In the genomic region with DNA sequence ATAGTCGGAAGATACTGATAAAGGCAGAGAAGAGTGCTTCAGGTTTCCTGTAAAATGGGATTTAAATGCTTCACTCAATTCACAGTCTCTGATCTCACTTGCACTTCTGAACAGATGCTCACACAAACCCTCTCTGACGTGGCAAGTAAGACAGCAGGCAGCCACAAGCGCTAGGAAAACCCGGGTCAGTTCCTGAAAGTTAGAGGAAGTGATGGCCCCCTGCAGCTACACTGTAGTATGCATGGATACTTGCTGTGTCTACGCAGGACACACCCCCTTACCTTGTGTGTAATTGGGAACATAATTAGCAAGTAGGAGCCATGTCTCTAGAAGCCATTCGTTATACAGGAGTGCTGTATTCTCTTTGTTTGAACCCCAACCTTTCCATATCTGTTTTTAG, we compare ENCODE assay signal across 24 mouse cellular contexts.
DNase-seq lines count a peak whose midpoint lies in the region; ATAC-seq and TF ChIP-seq lines count a peak whose summit lies in the region.
"Had no signal": no experiment of that assay in that cellular context is flagged by ENCODE, and none has a peak within 500 bp of the region (broad histone marks: within the 10 kb centered on the region; RNA-seq: fewer than 3 reads in every experiment).

No protein-coding gene starts in this region.

- H3K9me3 ChIP-seq in MEL (replicated peaks; ENCODE audit: insufficient read depth, low read length), result no peaks in the 10 kb centered on the region
- H3K9me3 ChIP-seq: embryonic facial prominence, embryonic 13.5 days; hindbrain, embryonic 10.5 days; limb, embryonic 10.5 days; midbrain, embryonic 12.5 days; stomach, embryonic 15.5 days had no signal

- H3K27ac ChIP-seq in MEL (ENCODE audit: control insufficient read depth, low read depth, low read length), result no peak overlapping the region
- H3K27ac ChIP-seq: embryonic facial prominence, embryonic 13.5 days; hindbrain, embryonic 10.5 days; layer of hippocampus, adult 2 months; limb, embryonic 10.5 days; midbrain, embryonic 12.5 days had no signal

- TF ChIP-seq EP300 in MEL (IDR thresholded peaks at IDR 0.05; ENCODE audit: low read depth in 1 of 2, low read length in 2 of 2), result no peak

- peak; percentile 15 for DNase-seq in spleen, adult 12 weeks (ENCODE audit: low spot score)
- DNase-seq in spleen, postnatal 14 days (ENCODE audit: low spot score in 2 of 2), result no peak
- peak; percentile 50 for DNase-seq in MEL (ENCODE audit: low read depth, low spot score)
- peak; percentile 50 for DNase-seq in retina, postnatal 1 day
- DNase-seq in cerebellum, postnatal 14 days, result no peak
- no peak for DNase-seq in gastrocnemius, postnatal 14 days
- no peak for DNase-seq in left cerebral cortex, adult 9 months (ENCODE audit: low spot score in 2 of 2)
- DNase-seq: cerebellum, adult 9-10 months; gastrocnemius, postnatal 10 days; kidney, adult 2 months; kidney, postnatal 10 days; lung, adult 2 months; lung, postnatal 4 days; right cerebral cortex, adult 18-20 months; thymus, adult 18-20 months had no signal

- TF ChIP-seq RAD21 in MEL (IDR thresholded peaks at IDR 0.05; ENCODE audit: low read depth, low read length), result no peak

- H3K79me2 ChIP-seq in MEL (ENCODE audit: control insufficient read depth, insufficient read depth, low read length, poor library complexity), result peaks cover 2% of the 10 kb centered on the region; the same call in 1 of the 2 replicates

- no peaks in the 10 kb centered on the region for H3K27me3 ChIP-seq in MEL (ENCODE audit: control insufficient read depth in 1 of 2, insufficient read depth in 2 of 2, low read length in 2 of 2)
- H3K27me3 ChIP-seq: embryonic facial prominence, embryonic 13.5 days; midbrain, embryonic 12.5 days; stomach, embryonic 15.5 days had no signal

- no peak for TF ChIP-seq CTCF in MEL (IDR thresholded peaks at IDR 0.05 in 2 of 3, conservative IDR thresholded peaks at IDR 0.05 in 1 of 3; ENCODE audit: control insufficient read depth in 1 of 3, insufficient read depth in 1 of 3, low read depth in 2 of 3, low read length in 3 of 3, poor library complexity in 1 of 3, severe bottlenecking in 1 of 3)

- intact Hi-C loops in gastrocnemius, postnatal 14 days (cut with DNase I; ENCODE audit: low total_unique reads), result no loop called here

- H3K4me3 ChIP-seq in MEL (ENCODE audit: control insufficient read depth in 1 of 2, insufficient read depth in 1 of 2, low read depth in 2 of 2, low read length in 2 of 2), result no peak overlapping the region
- H3K4me3 ChIP-seq: embryonic facial prominence, embryonic 13.5 days; hindbrain, embryonic 10.5 days; layer of hippocampus, adult 2 months; limb, embryonic 10.5 days; midbrain, embryonic 12.5 days; myocyte; stomach, embryonic 15.5 days had no signal

- peaks cover 19 to 35% of the 10 kb centered on the region in 2 experiments for H3K4me1 ChIP-seq in MEL (ENCODE audit: control insufficient read depth in 1 of 2, insufficient read depth in 2 of 2, low read length in 2 of 2)
- H3K4me1 ChIP-seq: midbrain, embryonic 12.5 days had no signal

- H3K9ac ChIP-seq in MEL (ENCODE audit: control insufficient read depth, low read depth, low read length, poor library complexity, severe bottlenecking), result no peak overlapping the region
- H3K9ac ChIP-seq: embryonic facial prominence, embryonic 13.5 days; midbrain, embryonic 12.5 days; stomach, embryonic 15.5 days had no signal

- H3K36me3 ChIP-seq in MEL (ENCODE audit: control insufficient read depth in 1 of 2, insufficient read depth in 2 of 2, low read length in 2 of 2), result peaks cover 0 to 38% of the 10 kb centered on the region in 2 experiments; a peak in 2 of 4 replicates
- H3K36me3 ChIP-seq: embryonic facial prominence, embryonic 13.5 days; hindbrain, embryonic 10.5 days; limb, embryonic 10.5 days; midbrain, embryonic 12.5 days; stomach, embryonic 15.5 days had no signal

- ATAC-seq in megakaryocyte, adult 5-6 weeks (ENCODE audit: poor library complexity, severe bottlenecking), result peak; percentile 92
- ATAC-seq: inflammation-experienced regulatory T-cells, adult 6 months had no signal

- TF ChIP-seq POLR2A in MEL (IDR thresholded peaks at IDR 0.05; ENCODE audit: control insufficient read depth in 1 of 2, insufficient read depth in 1 of 2, low read depth in 1 of 2, low read length in 2 of 2, poor library complexity in 1 of 2), result no peak

TF ChIP-seq in MEL, 35 proteins besides CTCF, POLR2A, EP300 and RAD21:
- TF ChIP-seq KAT2A (conservative IDR thresholded peaks at IDR 0.05; ENCODE audit: low read depth, low read length) (no peak), ELF1 (IDR thresholded peaks at IDR 0.05; ENCODE audit: low read depth, low read length) (no peak), BHLHE40 (IDR thresholded peaks at IDR 0.05; ENCODE audit: borderline replicate concordance, low read depth, low read length) (no peak), MAFK (IDR thresholded peaks at IDR 0.05; ENCODE audit: borderline replicate concordance, low read depth, low read length) (no peak), UBTF (IDR thresholded peaks at IDR 0.05; ENCODE audit: borderline replicate concordance, insufficient read depth, low read depth, low read length) (no peak), MXI1 (IDR thresholded peaks at IDR 0.05; ENCODE audit: low read depth, low read length) (no peak), MYB (IDR thresholded peaks at IDR 0.05; ENCODE audit: low read depth, low read length) (no peak), TAL1 (IDR thresholded peaks at IDR 0.05; ENCODE audit: low read length) (no peak), MAZ (IDR thresholded peaks at IDR 0.05; ENCODE audit: low read depth, low read length) (no peak), GATA1 (IDR thresholded peaks at IDR 0.05; ENCODE audit: low read depth, low read length) (no peak), POLR2AphosphoS2 (IDR thresholded peaks at IDR 0.05; ENCODE audit: low read length) (no peak), NRF1 (IDR thresholded peaks at IDR 0.05; ENCODE audit: insufficient read depth, low read depth, low read length, poor library complexity, severe bottlenecking) (no peak), POLR2AphosphoS5 (IDR thresholded peaks at IDR 0.05; ENCODE audit: borderline replicate concordance, low read depth, low read length) (no peak), CHD2 (IDR thresholded peaks at IDR 0.05; ENCODE audit: low read length) (no peak), TBP (IDR thresholded peaks at IDR 0.05; ENCODE audit: low read depth, low read length) (no peak), GABPA (IDR thresholded peaks at IDR 0.05; ENCODE audit: low read depth, low read length) (no peak)

Comparison
In these comparisons a context has a peak if more than half of its experiments do, and no peak if none do; other contexts are left out.
1. DNase-seq: peak in spleen, adult 12 weeks (single experiment), MEL (single experiment) and retina, postnatal 1 day (single experiment); none in spleen, postnatal 14 days (0 of 2), cerebellum, postnatal 14 days (0 of 2), gastrocnemius, postnatal 14 days (single experiment) and left cerebral cortex, adult 9 months (0 of 2).